Mouse (Mus musculus): ENCODE measurements at regions not wholly inside any gene's neighbourhood (a gene's known extent, or its start where the extent isn't known, plus 50 kb on each side); places are given as distances from the start of the nearest gene placed in this dataset.

DNA sequence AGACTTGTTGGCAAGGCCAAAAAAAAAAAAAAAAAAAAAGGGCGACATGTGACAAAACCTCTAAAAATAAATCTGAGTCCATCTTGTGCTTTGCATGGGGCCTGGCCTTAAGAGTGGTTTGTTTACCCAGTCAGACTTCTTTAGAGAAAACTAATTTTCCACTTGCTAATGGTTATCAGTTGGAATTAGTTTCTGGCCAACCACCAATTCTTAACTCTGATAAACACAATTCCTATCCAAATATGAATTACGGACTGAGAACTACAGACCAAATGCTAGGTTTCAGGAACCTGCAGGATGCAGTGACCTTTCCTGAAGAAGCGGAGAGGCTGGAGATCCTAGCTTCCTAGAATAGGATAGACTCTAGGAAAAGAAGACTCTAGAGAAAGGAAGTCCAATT, 79.4 kb downstream of the Thnsl1 start:
- WGBS = 93% methylated on average over 3 of the region's 3 CpGs
- DNase-seq = no peak
- Histone ChIP-seq H3K4me3 (ENCODE audit: insufficient read depth, low read depth, low read length) (no peak overlapping the region), H3K27ac (ENCODE audit: insufficient read depth, low read depth, low read length) (no peak overlapping the region), H3K36me3 (ENCODE audit: control insufficient read depth, insufficient read depth, low read length) (no peaks in the 10 kb centered on the region), H3K4me1 (ENCODE audit: control insufficient read depth, insufficient read depth, low read length) (no peaks in the 10 kb centered on the region), H3K27me3 (replicated peaks; ENCODE audit: control insufficient read depth, insufficient read depth, low read length) (no peaks in the 10 kb centered on the region; the same call in 1 of the 2 replicates)
- TF ChIP-seq POLR2A (IDR thresholded peaks at IDR 0.05; ENCODE audit: low read depth, low read length) (no peak), CTCF (conservative IDR thresholded peaks at IDR 0.05; ENCODE audit: insufficient read depth, insufficient read length, low read depth, low read length) (no peak)

- Histone ChIP-seq H3K27ac (ENCODE audit: insufficient read depth, low read depth, low read length) (no peak overlapping the region), H3K4me1 (ENCODE audit: control insufficient read depth, insufficient read depth, low read length) (no peaks in the 10 kb centered on the region), H3K36me3 (ENCODE audit: control insufficient read depth, insufficient read depth, low read length) (no peaks in the 10 kb centered on the region), H3K4me3 (ENCODE audit: insufficient read depth, low read depth, low read length) (no peak overlapping the region), H3K27me3 (replicated peaks; ENCODE audit: control insufficient read depth, insufficient read depth, low read length) (no peaks in the 10 kb centered on the region; the same call in 1 of the 2 replicates)
- TF ChIP-seq POLR2A (IDR thresholded peaks at IDR 0.05; ENCODE audit: low read depth, low read length) = no peak
- TF ChIP-seq CTCF (conservative IDR thresholded peaks at IDR 0.05; ENCODE audit: insufficient read depth, insufficient read length, low read depth, low read length) = no peak
- no peak for DNase-seq
- WGBS = 88% methylated on average over 13 of the region's 13 CpGs
Measured at GRCm38 (mm10) chr2:21287786-21288185, 79.6 kb upstream of the Gpr158 start.

DNA sequence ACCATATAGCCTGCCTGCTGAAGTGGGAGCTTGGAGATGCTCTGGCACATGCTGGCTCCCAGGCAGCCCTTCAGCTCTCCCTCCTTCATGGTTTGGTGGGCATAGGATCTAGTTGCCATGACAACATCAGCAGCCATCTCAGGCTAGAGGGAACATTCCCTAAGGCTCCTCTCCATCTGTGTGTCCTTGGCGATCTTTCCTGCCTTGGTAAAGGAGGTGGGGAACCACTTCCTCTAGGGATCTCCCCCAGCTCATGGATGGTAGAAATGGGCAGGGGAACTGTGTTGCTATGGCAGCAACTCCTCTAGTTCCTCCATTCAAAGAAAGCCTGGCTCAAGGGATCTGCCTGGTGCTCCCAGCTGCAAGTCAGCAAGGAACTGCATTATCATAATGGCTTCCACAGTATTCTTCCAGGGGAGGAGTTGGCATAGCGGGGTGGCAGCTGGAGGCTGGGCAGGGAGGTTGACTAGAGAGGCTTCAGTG, 74.6 kb upstream of the Gpr158 start:
- no peaks in the 10 kb centered on the region; the same call in 1 of the 2 replicates for H3K27me3 ChIP-seq (replicated peaks; ENCODE audit: control insufficient read depth, insufficient read depth, low read length)
- H3K4me3 ChIP-seq (ENCODE audit: insufficient read depth, low read depth, low read length) = no peak overlapping the region
- H3K4me1 ChIP-seq (ENCODE audit: control insufficient read depth, insufficient read depth, low read length) = no peaks in the 10 kb centered on the region
- H3K36me3 ChIP-seq (ENCODE audit: control insufficient read depth, insufficient read depth, low read length) = no peaks in the 10 kb centered on the region
- TF ChIP-seq POLR2A (IDR thresholded peaks at IDR 0.05; ENCODE audit: low read depth, low read length) = no peak
- TF ChIP-seq CTCF (conservative IDR thresholded peaks at IDR 0.05; ENCODE audit: insufficient read depth, insufficient read length, low read depth, low read length) = no peak
- no peak overlapping the region for H3K27ac ChIP-seq (ENCODE audit: insufficient read depth, low read depth, low read length)
- no peak for DNase-seq
- 48% methylated on average over 2 of the region's 2 CpGs for WGBS

DNA sequence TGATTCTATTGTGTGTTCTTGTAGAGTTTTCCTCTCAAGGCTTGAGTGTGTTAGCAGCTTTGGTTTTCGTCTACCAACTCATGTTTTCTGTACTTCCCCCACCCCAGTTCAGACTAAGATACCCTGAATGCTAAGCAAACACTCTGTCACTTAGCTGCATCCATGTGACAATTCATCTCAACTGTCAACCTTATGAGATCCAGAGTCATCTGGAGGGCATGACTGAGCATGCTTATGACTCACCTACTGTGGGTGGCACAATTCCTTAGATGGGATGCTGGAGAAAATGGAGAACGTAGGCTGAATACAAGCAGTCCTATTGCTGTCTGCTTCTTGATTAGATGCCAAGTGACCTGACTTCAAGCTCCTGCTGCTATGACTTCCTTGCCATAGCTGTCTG, 73.3 kb upstream of the Gpr158 start:
- 73% methylated on average over 2 of the region's 2 CpGs for WGBS
- no peak for DNase-seq
- no peak overlapping the region for H3K27ac ChIP-seq (ENCODE audit: insufficient read depth, low read depth, low read length)
- TF ChIP-seq CTCF (conservative IDR thresholded peaks at IDR 0.05; ENCODE audit: insufficient read depth, insufficient read length, low read depth, low read length) = no peak
- TF ChIP-seq POLR2A (IDR thresholded peaks at IDR 0.05; ENCODE audit: low read depth, low read length) = no peak
- H3K4me1 ChIP-seq (ENCODE audit: control insufficient read depth, insufficient read depth, low read length) = no peaks in the 10 kb centered on the region
- H3K36me3 ChIP-seq (ENCODE audit: control insufficient read depth, insufficient read depth, low read length) = no peaks in the 10 kb centered on the region
- H3K4me3 ChIP-seq (ENCODE audit: insufficient read depth, low read depth, low read length) = no peak overlapping the region
- H3K27me3 ChIP-seq (replicated peaks; ENCODE audit: control insufficient read depth, insufficient read depth, low read length) = no peaks in the 10 kb centered on the region

GRCm38 (mm10) chr2:21299681-21300080, 67.7 kb upstream of the Gpr158 start:
- Histone ChIP-seq H3K36me3 (ENCODE audit: control insufficient read depth, insufficient read depth, low read length) (no peaks in the 10 kb centered on the region), H3K4me1 (ENCODE audit: control insufficient read depth, insufficient read depth, low read length) (no peaks in the 10 kb centered on the region), H3K27ac (ENCODE audit: insufficient read depth, low read depth, low read length) (no peak overlapping the region), H3K4me3 (ENCODE audit: insufficient read depth, low read depth, low read length) (no peak overlapping the region), H3K27me3 (replicated peaks; ENCODE audit: control insufficient read depth, insufficient read depth, low read length) (no peaks in the 10 kb centered on the region)
- TF ChIP-seq POLR2A (IDR thresholded peaks at IDR 0.05; ENCODE audit: low read depth, low read length) = no peak
- no peak for TF ChIP-seq CTCF (conservative IDR thresholded peaks at IDR 0.05; ENCODE audit: insufficient read depth, insufficient read length, low read depth, low read length)
- no peak for DNase-seq
- 71% methylated on average over 5 of the region's 5 CpGs for WGBS
